Mouse (Mus musculus): ENCODE results near the gene Ano3.
"Not testable (repeated sequence)": the region's sequence is repeated elsewhere in the genome, so short reads cannot be mapped to it uniquely, and the experiment has no call there.

The Ano3 gene

GRCm38 (mm10) chr2:110950823-110951222 is at the start of gene Ano3:
Gene Ano3 (minus strand): TSS chr2:110950923.
- DNase-seq = not testable (repeated sequence)

DNA sequence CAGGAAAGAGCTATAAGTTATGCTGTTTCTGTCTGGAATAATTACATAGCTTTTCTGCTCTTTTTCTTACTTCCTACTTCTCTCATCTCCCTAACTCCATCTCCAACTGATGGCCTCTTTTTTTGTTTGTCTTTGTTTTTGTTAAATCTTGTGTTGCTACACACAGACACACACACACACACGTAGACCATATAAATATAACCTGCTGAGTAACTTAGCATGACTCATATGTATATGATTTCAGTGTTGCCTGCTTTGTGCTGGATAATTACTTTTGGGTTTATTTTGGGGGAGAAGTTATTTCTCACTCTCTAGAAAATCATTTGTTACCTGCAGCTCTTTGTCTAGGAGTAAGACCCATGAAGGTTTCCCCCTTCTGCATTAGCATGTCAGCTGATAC is 39.3 kb upstream of the Ano3 start:
- DNase-seq = no peak

DNA sequence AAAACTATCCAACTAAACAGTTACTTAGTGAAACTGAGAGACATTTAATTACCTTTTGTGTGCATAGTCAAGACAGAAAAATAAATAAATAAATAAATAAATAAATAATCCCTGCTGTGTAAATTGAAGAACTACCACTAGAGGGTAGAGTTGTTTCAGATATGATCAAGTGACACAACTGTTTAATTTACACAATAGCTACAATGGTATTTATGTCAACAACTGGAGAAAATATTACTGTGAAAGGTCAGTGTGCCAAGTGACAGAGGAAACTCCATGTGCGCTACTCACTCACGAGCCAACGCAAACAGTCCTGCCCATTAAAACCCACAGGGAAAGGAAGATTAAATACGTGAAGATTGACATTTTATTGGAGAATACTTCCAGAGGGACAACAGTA is 38.8 kb upstream of the Ano3 start:
- DNase-seq = no peak

DNA sequence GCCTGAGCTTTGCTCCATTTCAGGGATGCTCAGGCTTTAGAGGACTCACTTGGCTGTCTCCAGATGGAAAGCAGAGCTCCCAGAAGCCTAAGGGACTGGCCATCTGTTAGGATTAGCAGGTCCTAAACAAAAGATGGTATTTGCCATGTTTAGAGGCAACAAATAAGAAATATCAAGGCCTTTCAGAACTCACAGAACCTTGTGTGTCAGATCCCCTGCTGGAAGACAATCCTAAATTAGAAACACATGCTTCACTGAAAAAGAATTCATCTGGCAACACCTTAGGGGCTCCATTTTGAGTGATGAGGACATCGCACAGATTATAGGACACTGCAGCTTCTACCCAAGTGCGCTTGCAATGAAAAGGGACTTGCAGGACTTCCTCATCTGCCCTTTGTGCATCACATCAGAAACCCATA is 35.1 kb upstream of the Ano3 start:
- peak; percentile 68 for DNase-seq

- DNase-seq = peak; percentile 19
Measured at GRCm38 (mm10) chr2:110981733-110982132, 31.0 kb upstream of the Ano3 start.

DNA sequence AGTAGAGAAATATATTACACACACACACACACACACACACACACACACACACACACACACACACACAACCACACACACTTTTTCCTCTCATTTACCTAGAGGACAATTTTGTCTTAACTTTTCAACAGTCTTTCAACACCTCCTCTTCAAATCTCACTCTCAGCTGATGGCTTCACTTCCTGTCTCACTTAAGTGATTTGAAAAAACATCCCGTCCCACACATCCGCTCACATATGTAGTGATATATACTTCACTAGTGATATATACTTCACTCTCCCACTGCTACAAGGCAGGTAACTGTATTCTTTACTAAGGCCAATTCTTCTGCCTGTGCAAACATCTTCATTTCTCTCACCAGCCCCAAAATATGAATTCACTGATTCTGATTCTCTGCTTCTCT is 28.9 kb upstream of the Ano3 start:
- DNase-seq = no peak

DNA sequence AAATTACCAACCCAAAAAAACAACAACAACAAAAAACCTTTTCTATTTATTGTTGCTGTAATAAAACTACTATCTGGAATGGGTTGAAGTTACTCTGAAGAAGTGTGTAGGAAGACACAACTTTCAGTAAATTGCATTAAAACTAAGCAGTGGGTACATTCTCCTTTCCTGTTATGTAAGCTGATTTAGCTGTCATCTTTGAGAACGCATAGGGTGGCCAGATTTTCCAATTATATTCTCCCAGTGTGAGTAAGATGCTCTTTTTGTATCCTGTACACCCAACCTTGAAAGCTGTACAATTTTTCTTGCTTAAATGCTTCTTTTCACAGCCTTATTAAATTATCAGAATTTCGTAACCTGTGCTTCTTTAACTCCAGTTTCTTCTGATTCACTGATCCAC is 26.1 kb upstream of the Ano3 start:
- no peak for DNase-seq

- DNase-seq = no peak
Measured at GRCm38 (mm10) chr2:110970158-110970557, 19.4 kb upstream of the Ano3 start.

- DNase-seq = no peak
Measured at GRCm38 (mm10) chr2:110965398-110965797, 14.7 kb upstream of the Ano3 start.

DNA sequence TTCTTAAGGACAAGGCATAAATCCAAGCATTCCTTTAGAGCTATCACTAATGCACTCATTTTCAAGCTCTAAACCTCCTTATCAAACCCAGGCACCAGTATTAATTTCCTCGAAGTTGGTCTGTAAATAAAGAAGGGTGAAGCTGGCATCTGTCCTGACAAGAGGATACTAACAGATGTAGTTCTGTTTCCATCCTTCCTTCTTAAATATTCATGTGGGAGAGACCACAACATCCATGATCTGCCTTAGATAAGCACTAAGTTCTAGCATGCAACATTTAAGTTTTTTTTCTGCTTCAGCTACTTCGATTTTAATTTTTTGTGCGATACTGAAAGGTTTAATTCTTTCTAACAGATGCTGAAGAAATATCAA is 305 bp downstream of the Ano3 start:
- DNase-seq = no peak

- DNase-seq = peak; percentile 74
Measured at GRCm38 (mm10) chr2:110949679-110950431, 868 bp downstream of the Ano3 start.

DNA sequence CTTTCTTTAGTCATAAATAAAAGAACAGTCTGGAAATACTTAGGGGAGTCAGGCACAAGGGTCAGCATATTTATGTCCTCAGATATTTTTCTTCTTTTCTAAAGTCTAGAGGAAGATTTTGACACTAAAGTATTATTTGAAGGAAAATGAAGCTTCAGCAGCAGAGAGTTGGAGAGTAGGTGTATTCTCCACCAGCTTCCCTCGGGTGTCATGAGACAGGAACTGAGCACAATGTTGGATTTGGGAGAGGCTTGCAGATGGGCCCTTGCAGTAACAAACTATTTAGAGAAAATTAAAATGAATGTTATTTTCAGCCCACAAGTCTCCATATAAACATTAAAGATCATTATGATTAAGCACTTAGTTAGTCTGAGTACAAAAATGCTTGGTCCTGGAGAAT is 5.6 kb downstream of the Ano3 start:
- DNase-seq = no peak

- DNase-seq = no peak
Measured at GRCm38 (mm10) chr2:110935691-110936090, 15.0 kb downstream of the Ano3 start.

DNA sequence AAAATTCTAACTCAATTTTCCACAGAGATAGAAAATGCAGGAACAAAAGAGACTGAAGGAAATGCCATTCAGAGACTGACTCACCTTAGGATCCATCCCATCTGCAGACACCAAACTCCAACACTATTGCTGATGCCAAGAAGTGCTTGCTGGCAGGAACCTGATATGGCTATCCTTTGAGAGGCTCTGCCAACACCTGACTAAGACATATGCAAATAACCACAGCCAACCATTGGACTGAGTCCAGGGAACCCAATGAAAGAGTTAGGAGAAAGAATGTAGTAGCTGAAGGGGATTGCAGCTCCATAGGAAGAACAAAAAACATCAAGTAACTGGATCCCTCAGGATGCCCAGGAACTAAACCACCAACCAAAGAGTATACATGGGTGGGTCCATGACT is 21.6 kb downstream of the Ano3 start:
- DNase-seq = peak; percentile 81

DNA sequence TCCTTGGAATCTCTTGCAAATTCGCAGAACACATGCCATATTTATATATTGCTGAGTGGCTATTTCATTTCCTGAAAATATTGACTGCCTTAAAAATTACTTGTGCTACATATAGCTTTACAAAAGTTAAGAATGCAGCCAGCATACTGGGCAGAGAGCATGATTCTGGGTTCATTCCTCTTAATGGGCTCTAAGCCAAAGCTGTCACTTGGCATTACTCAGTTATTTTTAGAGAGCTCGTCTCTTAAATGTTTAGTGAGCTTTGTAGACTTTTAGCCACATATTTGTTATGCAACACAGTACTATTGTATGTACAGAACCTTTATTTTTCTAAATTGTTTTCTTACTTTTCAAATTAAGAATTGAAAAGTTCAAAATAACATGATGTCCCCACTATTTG is 41.2 kb downstream of the Ano3 start:
- DNase-seq = no peak

- DNase-seq = peak; percentile 73
Measured at GRCm38 (mm10) chr2:110906473-110906872, 44.2 kb downstream of the Ano3 start.

DNA sequence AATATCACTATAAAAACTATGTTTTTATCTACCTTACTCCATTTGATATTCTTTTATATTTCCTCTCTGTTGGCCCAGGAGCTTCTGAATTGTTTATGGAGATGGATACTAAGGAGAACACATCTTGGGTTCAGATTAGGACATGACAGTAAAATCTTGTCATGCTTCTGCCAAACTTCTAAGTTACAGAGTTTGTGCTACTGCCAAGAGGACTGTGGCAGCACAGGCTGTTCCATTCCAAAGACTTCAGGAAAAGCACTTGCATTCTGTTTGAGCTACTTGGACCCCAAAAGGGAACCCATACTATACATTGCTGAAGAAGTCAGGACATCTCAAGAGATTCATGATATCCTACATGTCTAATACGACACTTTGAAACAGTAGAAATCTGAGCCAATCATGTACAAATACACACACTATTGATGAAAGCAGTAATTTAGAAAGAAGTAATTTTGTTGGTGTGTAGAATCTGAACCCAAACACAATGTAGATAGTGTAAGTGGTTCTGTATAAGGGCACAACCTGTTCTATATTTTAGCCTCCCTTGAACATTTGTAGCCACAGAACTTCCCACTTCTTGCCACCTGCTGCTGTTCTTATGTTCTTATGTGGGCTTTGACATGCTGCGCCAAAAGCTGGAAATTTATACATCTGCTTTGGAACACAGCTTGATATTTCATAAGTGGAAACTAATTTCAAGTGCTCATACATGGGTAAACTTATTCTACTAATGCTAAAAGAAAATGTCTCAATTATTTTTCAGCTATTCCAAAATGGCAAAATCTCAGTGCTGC is 54.0 kb downstream of the Ano3 start:
- DNase-seq = no peak

- DNase-seq = no peak
Measured at GRCm38 (mm10) chr2:110871650-110872049, 79.1 kb downstream of the Ano3 start.

GRCm38 (mm10) chr2:110865584-110865983 is 85.1 kb downstream of the Ano3 start:
- no peak for DNase-seq

DNA sequence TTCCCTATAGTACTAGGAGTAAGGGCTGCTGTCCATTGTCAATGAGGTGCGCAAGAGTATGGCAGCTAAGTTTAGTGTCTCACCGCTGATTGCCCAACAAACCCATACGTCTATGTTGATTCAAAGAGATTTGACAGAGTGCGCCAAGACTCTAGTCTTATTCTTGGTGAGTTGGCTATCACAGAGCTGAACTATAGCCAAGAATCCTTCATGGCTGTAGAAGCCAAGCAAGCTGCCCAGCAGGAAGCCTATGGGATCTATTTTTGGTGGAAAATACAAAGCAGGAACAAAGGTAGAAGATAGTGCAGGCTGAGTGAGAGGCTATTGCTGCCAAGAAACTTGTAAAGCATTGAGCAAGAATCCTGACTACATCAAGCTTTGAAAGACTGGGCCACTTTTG is 87.3 kb downstream of the Ano3 start:
- DNase-seq = peak; percentile 40

DNA sequence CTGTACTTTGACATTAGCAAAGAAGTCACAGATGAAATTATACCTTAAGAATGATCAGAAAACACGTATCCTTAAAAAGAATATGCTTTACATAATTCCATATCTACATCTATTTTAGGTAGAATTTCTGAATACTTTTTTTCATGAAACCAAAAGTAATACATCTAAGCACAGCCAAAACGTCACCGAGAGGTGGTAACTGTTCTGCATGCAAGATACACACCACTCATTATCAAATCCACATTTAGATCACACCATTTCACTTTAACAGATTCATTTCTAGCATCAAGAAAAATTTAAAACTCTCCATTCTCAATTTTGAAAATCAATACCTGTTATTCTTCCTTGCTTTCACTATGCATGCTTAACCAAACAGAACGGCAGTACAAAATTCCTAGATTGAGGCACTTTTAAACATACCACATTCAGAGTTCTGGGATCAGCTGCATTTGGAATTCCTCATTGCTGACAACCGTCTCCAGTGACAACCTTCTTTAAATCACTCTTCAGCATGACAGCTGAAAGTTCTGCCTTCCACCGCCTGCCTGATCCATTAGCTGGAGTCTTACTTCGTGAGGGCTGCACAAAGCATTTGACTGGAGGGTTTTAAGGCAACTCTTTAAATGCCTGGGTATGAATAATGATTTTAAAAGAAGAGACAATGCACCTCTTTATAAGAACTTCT is 111.0 kb downstream of the Ano3 start:
- no peak for DNase-seq

GRCm38 (mm10) chr2:110816189-110816588 is 134.5 kb downstream of the Ano3 start:
- peak; percentile 48 for DNase-seq

DNA sequence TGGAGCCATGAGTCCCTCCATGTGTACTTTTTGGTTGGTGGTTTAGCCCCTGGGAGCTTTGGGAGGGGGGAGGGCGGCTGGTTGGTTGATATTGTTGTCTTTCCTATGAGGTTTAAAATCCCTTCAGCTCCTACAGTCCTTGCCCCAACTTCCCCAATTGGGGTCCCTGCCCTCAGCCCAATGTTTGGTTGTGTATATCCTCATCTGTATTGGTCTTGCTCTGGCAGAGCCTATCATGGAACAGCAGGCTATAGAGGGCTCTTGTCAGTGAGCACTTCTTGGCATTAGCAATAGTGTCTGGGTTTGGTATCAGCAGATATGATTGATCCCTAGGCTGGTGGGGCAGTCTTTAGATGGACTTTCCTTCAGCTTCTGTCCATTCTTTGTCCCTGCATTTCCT is 135.8 kb downstream of the Ano3 start:
- no peak for DNase-seq

All from cerebellum, adult 8-10 months (tissue).